Mouse (Mus musculus) midbrain, embryonic 16.5 days (tissue): ENCODE results near the gene Olfr1389. TPM values are rescaled to one million over a fixed set of nuclear protein-coding genes. Genes with fewer than 3 reads are reported as not detected.
"Not testable (repeated sequence)": the region's sequence is repeated elsewhere in the genome, so short reads cannot be mapped to it uniquely, and the experiment has no call there.

ENCODE experiments used
- ATAC-seq: fragments of 200-750 bp; cut with Nextera tagmentation; 2 replicates; pipeline ENCODE4 v1.8.0; 2017; ENCODE audit warnings: moderate TSS enrichment
- H3K27ac ChIP-seq: fragments of 300-500 bp; sonication (generic); 2 replicates; pipeline ENCODE4 v1.5.1; 2014; ENCODE audit warnings: mild to moderate bottlenecking, low read length, mixed read lengths
- H3K27me3 ChIP-seq: fragments of 300-500 bp; sonication (generic); 2 replicates; pipeline ENCODE4 v1.6.1; 2014; ENCODE audit warnings: low read depth, low read length, mixed read lengths; ENCODE audit not compliant: control insufficient read depth, insufficient read depth
- H3K36me3 ChIP-seq: fragments of 300-500 bp; sonication (generic); 2 replicates; pipeline ENCODE4 v1.6.1; 2014; ENCODE audit warnings: mild to moderate bottlenecking, low read length, moderate library complexity, mixed read lengths; ENCODE audit not compliant: control insufficient read depth, insufficient read depth
- H3K4me1 ChIP-seq: fragments of 300-500 bp; sonication (generic); 2 replicates; pipeline ENCODE4 v1.6.1; 2014; ENCODE audit warnings: mild to moderate bottlenecking, low read length, mixed read lengths; ENCODE audit not compliant: control insufficient read depth, insufficient read depth
- H3K4me2 ChIP-seq: fragments of 300-500 bp; sonication (generic); 2 replicates; pipeline ENCODE4 v1.6.1; 2014; ENCODE audit warnings: mild to moderate bottlenecking, low read length, mixed read lengths
- H3K4me3 ChIP-seq: fragments of 300-500 bp; sonication (generic); 2 replicates; pipeline ENCODE4 v1.5.1; 2014; ENCODE audit warnings: low read depth, mild to moderate bottlenecking, low read length, moderate library complexity, mixed read lengths
- H3K9ac ChIP-seq: fragments of 300-500 bp; sonication (generic); 2 replicates; pipeline ENCODE4 v1.6.1; 2014; ENCODE audit warnings: low read depth, low read length, mixed read lengths
- H3K9me3 ChIP-seq: fragments of 300-500 bp; sonication (generic); replicated peaks from 2 replicates; pipeline ENCODE4 v1.6.1; 2014; ENCODE audit warnings: mild to moderate bottlenecking, low read length, mixed read lengths; ENCODE audit not compliant: control insufficient read depth, poor library complexity, severe bottlenecking
- WGBS: fragments of 180-500 bp; shearing (Covaris S2); extraction: QIAGEN DNeasy Blood & Tissue Kit; methylation state at CpG from one replicate; pipeline ENCODE4 v1.1.7; 2014; 5-methylcytosine and 5-hydroxymethylcytosine counted together
- polyA plus RNA-seq: library from polyadenylated mRNA; unstranded; fragments of >200 nt; fragmentation: Nextera tagmentation; extraction: Ambion mirVana; gene quantifications from 2 replicates; pipeline ENCODE4 v1.2.1, GENCODE M21; 2015

Gene Olfr1389
- not detected in 2 replicates for polyA plus RNA-seq

DNA sequence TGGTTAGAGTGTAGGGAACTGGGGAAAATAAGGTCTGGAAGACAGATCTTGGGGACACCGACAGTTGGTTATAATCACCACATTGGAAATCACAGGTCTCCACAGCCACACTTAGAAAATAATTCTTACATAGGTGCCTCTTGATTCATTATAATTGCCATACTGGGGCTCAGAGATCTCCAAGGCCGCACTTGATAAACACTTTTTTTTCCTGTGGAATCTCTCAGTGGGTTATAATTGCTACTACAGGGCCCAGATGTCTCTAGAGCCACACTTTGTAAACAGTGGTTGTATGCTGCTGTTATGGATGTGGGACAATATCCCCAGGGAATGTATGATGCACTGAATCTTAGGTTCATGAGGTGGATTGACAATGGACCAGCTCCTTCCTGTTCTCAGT lies at the start of gene Olfr1389:
Gene Olfr1389 (plus strand): TSS at position 301 of the 400 bp plus-strand sequence.
- Histone ChIP-seq H3K27ac (no peak within 1 kb of the TSS), H3K36me3 (no peaks in the 10 kb centered on the region), H3K9me3 (no peaks in the 10 kb centered on the region), H3K4me2 (no peak within 1 kb of the TSS), H3K4me3 (no peak within 1 kb of the TSS), H3K27me3 (no peaks in the 10 kb centered on the region), H3K9ac (no peak within 1 kb of the TSS), H3K4me1 (no peaks in the 10 kb centered on the region)
- ATAC-seq: no peak
- 91% methylated on average over 2 of the region's 2 CpGs for WGBS

DNA sequence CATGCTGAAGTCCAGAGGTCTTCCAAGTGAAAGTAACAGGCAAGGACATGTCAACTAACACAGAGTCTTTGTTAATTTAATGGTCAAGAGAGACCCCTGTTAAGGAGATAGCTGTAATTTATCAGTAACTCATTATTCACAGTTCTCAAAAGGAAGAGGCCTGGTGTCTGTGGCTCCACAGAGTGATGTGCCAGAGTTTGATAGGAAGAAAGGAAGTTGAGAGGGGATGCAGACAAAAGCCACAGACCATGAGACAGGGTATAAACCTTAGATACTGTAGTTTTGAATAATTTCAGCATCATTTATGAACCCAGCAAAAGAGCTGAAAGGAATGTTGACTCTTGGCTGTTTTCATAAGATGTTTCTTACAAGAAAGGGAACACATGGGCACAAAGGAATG lies 39.7 kb upstream of the Olfr1389 start:
- H3K4me1 ChIP-seq: no peaks in the 10 kb centered on the region
- H3K9me3 ChIP-seq: no peaks in the 10 kb centered on the region
- ATAC-seq: no peak
- no peak overlapping the region for H3K4me2 ChIP-seq
- no peak overlapping the region for H3K27ac ChIP-seq
- H3K9ac ChIP-seq: no peak overlapping the region
- no peaks in the 10 kb centered on the region for H3K27me3 ChIP-seq
- no peak overlapping the region for H3K4me3 ChIP-seq
- H3K36me3 ChIP-seq: no peaks in the 10 kb centered on the region

DNA sequence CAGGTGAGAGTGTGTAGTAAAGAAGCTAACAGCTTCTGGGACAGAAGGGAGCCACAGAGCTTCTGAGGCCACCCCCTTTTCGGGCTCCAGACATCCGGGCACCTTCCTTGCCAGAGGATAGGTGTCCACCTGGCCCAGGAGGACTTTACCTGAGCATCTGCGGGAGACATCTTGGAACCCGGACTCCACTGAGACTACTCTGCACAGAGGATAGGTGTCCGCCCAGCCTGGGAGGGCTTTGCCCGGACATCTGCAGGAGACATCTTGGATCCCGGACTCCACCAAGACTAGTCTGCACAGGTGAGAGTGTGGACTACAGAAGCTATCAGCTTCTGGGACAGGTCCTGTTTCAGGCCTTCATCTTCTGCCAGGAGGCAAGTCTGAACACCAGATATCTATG lies 36.7 kb upstream of the Olfr1389 start:
- H3K9ac ChIP-seq, H3K27me3 ChIP-seq, H3K9me3 ChIP-seq, ATAC-seq, H3K27ac ChIP-seq, H3K4me3 ChIP-seq, H3K4me1 ChIP-seq, H3K4me2 ChIP-seq, H3K36me3 ChIP-seq: not testable (repeated sequence)
- 91% methylated on average over 7 of the region's 7 CpGs for WGBS

DNA sequence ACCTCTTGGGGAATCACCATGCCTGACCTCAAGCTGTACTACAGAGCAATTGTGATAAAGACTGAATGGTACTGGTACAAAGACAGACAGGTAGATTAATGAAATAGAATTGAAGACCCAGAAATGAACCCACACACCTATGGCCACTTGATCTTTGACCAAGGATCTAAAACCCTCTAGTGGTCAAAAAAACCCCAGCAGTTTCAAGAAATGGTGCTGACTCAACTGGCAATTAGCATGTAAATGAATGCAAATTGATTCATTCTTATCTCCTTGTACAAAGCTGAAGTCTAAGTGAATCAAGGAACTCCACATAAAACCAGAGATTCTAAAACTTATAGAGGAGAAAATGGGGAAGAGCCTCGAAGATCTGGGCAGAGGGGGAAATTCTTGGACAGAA lies 30.2 kb upstream of the Olfr1389 start:
- WGBS: 69% methylated on average over 1 of the region's 1 CpGs
- H3K27ac ChIP-seq, ATAC-seq, H3K4me1 ChIP-seq, H3K4me3 ChIP-seq, H3K9ac ChIP-seq, H3K36me3 ChIP-seq, H3K27me3 ChIP-seq, H3K4me2 ChIP-seq, H3K9me3 ChIP-seq: not testable (repeated sequence)

DNA sequence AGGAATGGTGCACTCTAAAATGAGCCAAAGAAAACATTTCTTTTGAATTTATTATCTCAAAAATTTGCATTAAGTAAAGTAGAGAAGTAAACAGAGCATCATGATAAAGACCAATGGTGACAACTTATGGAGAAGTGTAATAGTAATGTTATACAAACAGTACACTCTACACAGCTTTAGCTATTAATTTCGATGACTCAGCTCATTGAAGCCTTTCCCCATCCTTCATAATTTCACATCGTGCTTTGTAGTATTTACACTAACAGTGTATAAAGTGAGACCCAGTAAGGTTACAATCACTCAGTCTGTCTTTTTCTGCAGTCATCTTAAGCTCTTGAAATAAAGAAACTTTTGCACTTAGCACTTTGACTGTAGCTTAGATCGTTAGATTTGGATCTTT lies 16.1 kb upstream of the Olfr1389 start:
- Histone ChIP-seq H3K4me1 (no peaks in the 10 kb centered on the region), H3K4me2 (no peak overlapping the region), H3K36me3 (no peaks in the 10 kb centered on the region), H3K4me3 (no peak overlapping the region), H3K27ac (no peak overlapping the region), H3K9ac (no peak overlapping the region), H3K27me3 (no peaks in the 10 kb centered on the region), H3K9me3 (no peaks in the 10 kb centered on the region)
- 78% methylated on average over 3 of the region's 3 CpGs for WGBS
- ATAC-seq: no peak

DNA sequence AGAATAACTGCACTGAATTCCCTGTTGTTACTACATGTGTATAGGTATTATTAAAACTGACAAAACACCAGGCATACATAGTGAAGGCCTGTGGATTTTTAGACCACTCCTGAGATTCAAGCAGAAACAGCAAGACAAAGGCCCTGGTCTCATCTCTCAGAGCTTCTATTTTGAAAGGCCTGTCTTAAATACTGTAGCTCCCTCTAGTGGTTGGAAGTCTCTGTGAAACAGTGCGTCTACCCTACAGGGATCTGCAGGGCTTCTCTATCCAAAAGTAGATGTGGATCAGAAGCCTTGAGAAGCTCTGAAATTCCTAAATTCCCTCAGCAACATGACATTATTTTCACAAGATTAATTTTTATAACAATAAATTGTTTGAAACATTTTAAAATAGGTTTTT lies 12.3 kb upstream of the Olfr1389 start:
- Histone ChIP-seq H3K27me3 (no peaks in the 10 kb centered on the region), H3K36me3 (no peaks in the 10 kb centered on the region), H3K27ac (no peak overlapping the region), H3K4me3 (no peak overlapping the region), H3K4me1 (no peaks in the 10 kb centered on the region), H3K9me3 (no peaks in the 10 kb centered on the region), H3K9ac (no peak overlapping the region), H3K4me2 (no peak overlapping the region)
- no peak for ATAC-seq
- WGBS: 29% methylated on average over 1 of the region's 1 CpGs

DNA sequence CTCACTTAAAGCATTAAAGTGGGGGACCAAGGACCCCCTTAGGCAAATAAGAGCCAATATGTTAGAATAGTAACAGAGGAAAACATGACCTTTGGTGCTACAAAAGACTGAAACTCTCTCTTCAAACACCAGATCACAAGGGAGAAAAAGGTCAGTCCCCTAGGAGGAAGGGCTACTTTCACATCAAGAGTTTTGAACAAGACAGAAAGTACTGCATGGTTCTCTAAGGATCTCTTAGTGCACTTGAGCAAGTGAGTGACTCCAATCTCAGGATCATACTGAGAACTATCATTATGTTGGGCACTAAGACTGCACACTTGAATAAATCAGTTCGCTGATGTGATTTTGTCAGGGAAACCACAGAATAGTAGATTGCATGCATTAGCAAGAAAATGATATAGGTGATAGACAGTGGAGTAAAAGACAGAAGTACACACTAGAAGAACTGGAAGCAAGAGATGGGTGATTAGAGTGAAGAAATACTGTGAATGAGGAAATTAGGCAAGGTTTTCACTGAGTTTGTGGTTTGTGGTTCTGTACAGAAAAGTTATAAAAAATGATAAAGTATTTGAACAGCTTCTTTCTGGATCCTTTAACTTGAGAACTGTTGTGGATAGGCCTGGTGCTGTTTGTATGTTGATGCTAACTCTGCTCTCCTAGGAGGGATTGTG lies 2.5 kb downstream of the Olfr1389 start:
- no peak overlapping the region for H3K4me2 ChIP-seq
- H3K4me1 ChIP-seq: no peaks in the 10 kb centered on the region
- no peak for ATAC-seq
- no peak overlapping the region for H3K27ac ChIP-seq
- H3K9ac ChIP-seq: no peak overlapping the region
- H3K36me3 ChIP-seq: no peaks in the 10 kb centered on the region
- 78% methylated on average over 1 of the region's 1 CpGs for WGBS
- H3K9me3 ChIP-seq: no peaks in the 10 kb centered on the region
- H3K4me3 ChIP-seq: no peak overlapping the region
- H3K27me3 ChIP-seq: no peaks in the 10 kb centered on the region

DNA sequence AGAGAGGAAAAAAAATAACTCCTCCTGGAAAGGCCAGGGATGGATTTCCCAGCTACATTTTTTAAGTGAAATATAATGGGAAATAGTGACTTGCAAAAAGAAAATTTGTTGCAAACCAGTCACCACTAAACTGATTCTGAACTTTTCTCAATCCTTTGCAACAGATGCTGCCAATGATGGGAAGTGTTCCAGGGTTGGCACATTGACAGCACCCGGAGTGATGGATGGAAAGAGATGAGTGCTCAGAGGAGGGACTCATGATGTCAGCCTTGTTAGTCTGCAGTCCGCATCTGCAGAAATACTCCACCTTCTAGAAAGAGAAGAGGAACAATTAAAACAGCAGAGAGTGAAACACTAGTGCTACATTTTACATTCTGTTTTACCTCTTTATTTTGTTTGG lies 6.8 kb downstream of the Olfr1389 start:
- 85% methylated on average over 2 of the region's 2 CpGs for WGBS
- no peak for ATAC-seq
- H3K27me3 ChIP-seq: no peaks in the 10 kb centered on the region
- H3K9me3 ChIP-seq: no peaks in the 10 kb centered on the region; the same call in 1 of the 2 replicates
- no peaks in the 10 kb centered on the region for H3K36me3 ChIP-seq
- no peak overlapping the region for H3K4me2 ChIP-seq
- H3K27ac ChIP-seq: no peak overlapping the region
- H3K4me3 ChIP-seq: no peak overlapping the region
- H3K4me1 ChIP-seq: no peaks in the 10 kb centered on the region
- H3K9ac ChIP-seq: no peak overlapping the region

DNA sequence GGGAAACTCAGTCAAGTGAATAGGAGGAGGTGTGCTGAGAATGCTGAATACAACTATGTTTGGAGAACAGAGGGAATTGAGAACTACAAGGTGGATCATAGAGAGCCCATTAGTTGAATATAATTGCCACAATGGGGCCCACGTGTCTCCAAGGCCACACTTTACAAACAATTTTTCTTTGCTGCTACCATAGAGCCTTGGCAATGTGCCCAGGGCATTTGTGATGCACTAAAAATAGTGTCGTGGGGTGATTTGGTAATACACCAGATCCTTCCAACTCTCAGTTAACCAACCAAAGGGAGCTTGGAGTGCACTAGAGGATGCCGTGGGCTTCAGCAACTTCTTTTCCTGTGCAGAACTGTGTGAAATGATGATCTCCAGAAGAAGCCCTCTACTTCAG lies 13.5 kb downstream of the Olfr1389 start, which contains the start of gene Olfr1388:
Gene Olfr1388 (plus strand): TSS at position 214 of the 400 bp plus-strand sequence.
- 73% methylated on average over 3 of the region's 3 CpGs for whole genome bisulfite sequencing
- no peak within 1 kb of the TSS for H3K9ac ChIP-seq
- H3K9me3 ChIP-seq: no peaks in the 10 kb centered on the region; the same call in 1 of the 2 replicates
- ATAC-seq: no peak
- no peak within 1 kb of the TSS for H3K4me2 ChIP-seq
- H3K4me1 ChIP-seq: no peaks in the 10 kb centered on the region
- no peak within 1 kb of the TSS for H3K27ac ChIP-seq
- H3K4me3 ChIP-seq: no peak within 1 kb of the TSS
- no peaks in the 10 kb centered on the region for H3K36me3 ChIP-seq
- H3K27me3 ChIP-seq: no peaks in the 10 kb centered on the region
